Mouse (Mus musculus) megakaryocyte, adult 5-6 weeks (primary cell): ENCODE measurements at regions not wholly inside any gene's neighbourhood (a gene's known extent, or its start where the extent isn't known, plus 50 kb on each side); places are given as distances from the start of the nearest gene placed in this dataset.

Experiments used
- ATAC-seq: 2 replicates; pipeline ENCODE4 v1.8.0; 2016; ENCODE audit warnings: mild to moderate bottlenecking, inconsistent platforms; ENCODE audit not compliant: poor library complexity, severe bottlenecking

- ATAC-seq, result no peak
Observed at GRCm38 (mm10) chr17:75763391-75763790, 211.6 kb upstream of the Fam98a start.

GRCm38 (mm10) chr17:75756487-75756886 is 204.7 kb upstream of the Fam98a start:
- no peak for ATAC-seq

GRCm38 (mm10) chr17:75716458-75716857 is 164.7 kb upstream of the Fam98a start:
- ATAC-seq, result no peak

GRCm38 (mm10) chr17:75714578-75714977 is 162.8 kb upstream of the Fam98a start:
- ATAC-seq, result no peak

GRCm38 (mm10) chr17:75714059-75714458 is 162.3 kb upstream of the Fam98a start:
- ATAC-seq, result no peak

GRCm38 (mm10) chr17:75707687-75708086 is 155.9 kb upstream of the Fam98a start:
- no peak for ATAC-seq

GRCm38 (mm10) chr17:75705357-75705756 is 153.6 kb upstream of the Fam98a start:
- ATAC-seq, result no peak

GRCm38 (mm10) chr17:75703865-75704264 is 152.1 kb upstream of the Fam98a start:
- no peak for ATAC-seq

- ATAC-seq, result no peak
Observed at GRCm38 (mm10) chr17:75696729-75697103, 145.0 kb upstream of the Fam98a start.

- ATAC-seq, result no peak
Observed at GRCm38 (mm10) chr17:75696103-75696728, 144.5 kb upstream of the Fam98a start.

GRCm38 (mm10) chr17:75685927-75686326 is 134.2 kb upstream of the Fam98a start:
- ATAC-seq, result no peak

- no peak for ATAC-seq
Observed at GRCm38 (mm10) chr17:75646982-75647381, 95.2 kb upstream of the Fam98a start.

GRCm38 (mm10) chr17:75644698-75645097 is 93.0 kb upstream of the Fam98a start:
- ATAC-seq, result no peak

GRCm38 (mm10) chr17:75642311-75642710 is 90.6 kb upstream of the Fam98a start:
- no peak for ATAC-seq

GRCm38 (mm10) chr17:75641010-75641498 is 89.3 kb upstream of the Fam98a start:
- ATAC-seq, result no peak

- ATAC-seq, result no peak
Observed at GRCm38 (mm10) chr17:75640575-75640974, 88.8 kb upstream of the Fam98a start.

- no peak for ATAC-seq
Observed at GRCm38 (mm10) chr17:75629857-75630256, 78.1 kb upstream of the Fam98a start.

- ATAC-seq, result no peak
Observed at GRCm38 (mm10) chr17:75619472-75619871, 67.7 kb upstream of the Fam98a start.

- ATAC-seq, result no peak
Observed at GRCm38 (mm10) chr17:75618514-75618913, 66.8 kb upstream of the Fam98a start.

GRCm38 (mm10) chr17:75617280-75617679 is 65.5 kb upstream of the Fam98a start:
- no peak for ATAC-seq

GRCm38 (mm10) chr17:75615335-75615734 is 63.6 kb upstream of the Fam98a start:
- no peak for ATAC-seq

- ATAC-seq, result no peak
Observed at GRCm38 (mm10) chr17:75603417-75604086, 51.8 kb upstream of the Fam98a start.
